ENCODE assay signal across 15 mouse cellular contexts in genomic region chr12:112633686-112634085, GRCm38 (mm10). TPM values are rescaled to one million over a fixed set of nuclear protein-coding genes. Genes with fewer than 3 reads are reported as not detected.
DNase-seq lines count a peak whose midpoint lies in the region; ATAC-seq and TF ChIP-seq lines count a peak whose summit lies in the region.
"Had no signal": no experiment of that assay in that cellular context is flagged by ENCODE, and none has a peak within 500 bp of the region (broad histone marks: within the 10 kb centered on the region; RNA-seq: fewer than 3 reads in every experiment).

No protein-coding gene starts in this region.

- DNase-seq in heart, adult 2 months: no peak
- no peak for DNase-seq in heart, adult 8-10 months (ENCODE audit: low spot score)
- DNase-seq in spleen, postnatal 36 days (ENCODE audit: low spot score in 2 of 2): peak; percentile 51 to 61
- DNase-seq in spleen, adult 12 weeks (ENCODE audit: low spot score): no peak
- peak; percentile 70 for DNase-seq in lung, postnatal 36 days
- no peak for DNase-seq in gastrocnemius, postnatal 10 days
- DNase-seq: cerebellum, adult 9-10 months; layer of hippocampus, adult 9-11 months had no signal

- H3K27me3 ChIP-seq in heart, adult 2 months (ENCODE audit: control insufficient read depth, insufficient read depth, low read length): no peaks in the 10 kb centered on the region
- H3K27me3 ChIP-seq: neural tube, embryonic 13.5 days had no signal

- TF ChIP-seq CTCF in heart, adult 2 months (IDR thresholded peaks at IDR 0.05): 0 out of 2 replicates have a peak, but pooled peaks have one; percentile 7
- no peak for TF ChIP-seq CTCF in bone marrow macrophage, adult 2 months (IDR thresholded peaks at IDR 0.05; ENCODE audit: low read depth, low read length)

- intact Hi-C loops in heart, adult 2 months (cut with DNase I): no loop called here

- no peaks in the 10 kb centered on the region for H3K79me2 ChIP-seq in heart, adult 2 months (replicated peaks; ENCODE audit: control insufficient read depth, insufficient read depth, low read length)

- H3K9ac ChIP-seq in heart, adult 2 months (ENCODE audit: low read depth, low read length): no peak overlapping the region
- H3K9ac ChIP-seq: neural tube, embryonic 13.5 days had no signal

- no peak overlapping the region for H3K4me3 ChIP-seq in heart, adult 2 months
- no peak overlapping the region for H3K4me3 ChIP-seq in bone marrow macrophage, adult 2 months (ENCODE audit: insufficient read depth, low read length)
- H3K4me3 ChIP-seq: embryonic facial prominence, embryonic 10.5 days; heart, embryonic 10.5 days; neural tube, embryonic 13.5 days had no signal

- no peak for TF ChIP-seq EP300 in heart, adult 2 months (IDR thresholded peaks at IDR 0.05; ENCODE audit: insufficient read depth, low read depth, low read length)

- no peak overlapping the region for H3K27ac ChIP-seq in heart, adult 2 months
- peak overlapping the region; percentile 95 for H3K27ac ChIP-seq in bone marrow macrophage, adult 2 months (ENCODE audit: insufficient read depth, low read depth, low read length)
- H3K27ac ChIP-seq: embryonic facial prominence, embryonic 10.5 days; neural tube, embryonic 13.5 days had no signal

- WGBS in heart, adult 2 months: 64% methylated on average over 9 of the region's 9 CpGs

- no peak for TF ChIP-seq POLR2A in heart, adult 2 months (IDR thresholded peaks at IDR 0.05; ENCODE audit: insufficient read depth, low read depth, low read length)
- TF ChIP-seq POLR2A in bone marrow macrophage, adult 2 months (IDR thresholded peaks at IDR 0.05; ENCODE audit: borderline replicate concordance, low read depth, low read length): no peak

- H3K36me3 ChIP-seq in heart, adult 2 months (ENCODE audit: control insufficient read depth, insufficient read depth, low read length): no peaks in the 10 kb centered on the region
- H3K36me3 ChIP-seq: embryonic facial prominence, embryonic 10.5 days; neural tube, embryonic 13.5 days had no signal

- H3K4me1 ChIP-seq in heart, adult 2 months (ENCODE audit: control insufficient read depth, insufficient read depth, low read length): peaks cover 9% of the 10 kb centered on the region
- peaks cover 35% of the 10 kb centered on the region for H3K4me1 ChIP-seq in bone marrow macrophage, adult 2 months (ENCODE audit: control insufficient read depth, insufficient read depth, low read length)

- no peak for ATAC-seq in granulocyte monocyte progenitor cell, adult 5-6 weeks (replicated peaks; ENCODE audit: poor library complexity, severe bottlenecking)
- ATAC-seq: hindbrain, embryonic 16.5 days; midbrain, embryonic 16.5 days had no signal

RNA-seq across cellular contexts. Expression of gene Siva1, which starts 10.8 kb away (rescaled TPM):
- 10 to 100 TPM; 32.0 to 38.7 TPM for total RNA-seq in heart, adult 2 months (2021)
- polyA plus RNA-seq in heart, adult 2 months (2012; rRNA removed): 38.4 and 39.4 TPM in 2 replicates
- 10 to 100 TPM; 28.3 to 35.2 (median 30.0) TPM for total RNA-seq in heart, adult 8-10 months (2022)
- 34.9 and 52.4 TPM in 2 replicates for polyA plus RNA-seq in bone marrow macrophage, adult 2 months (2012; ENCODE audit: insufficient read depth, insufficient read length, missing spikeins)
- total RNA-seq in granulocyte monocyte progenitor cell, adult 5-6 weeks (2014; fragmentation: Nextera tagmentation): 113 and 231 TPM in 2 replicates
- 339 TPM in 2 replicates for total RNA-seq in granulocyte monocyte progenitor cell, adult 5-6 weeks (2017)
- 10 to 100 TPM; 27.2 to 28.1 TPM for total RNA-seq in gastrocnemius, postnatal 10 days (2021)

RNA-seq across cellular contexts. Expression of gene Adssl1, which starts 13.8 kb away (rescaled TPM):
- 100 to 1,000 TPM; 150 to 173 TPM for total RNA-seq in heart, adult 2 months (2021)
- polyA plus RNA-seq in heart, adult 2 months (2012; rRNA removed): 85.2 and 98.2 TPM in 2 replicates
- 100 to 1,000 TPM; 184 to 207 (median 193) TPM for total RNA-seq in heart, adult 8-10 months (2022)
- 33.2 and 38.5 TPM in 2 replicates for polyA plus RNA-seq in bone marrow macrophage, adult 2 months (2012; ENCODE audit: insufficient read depth, insufficient read length, missing spikeins)
- total RNA-seq in granulocyte monocyte progenitor cell, adult 5-6 weeks (2014; fragmentation: Nextera tagmentation): 128 and 139 TPM in 2 replicates
- total RNA-seq in granulocyte monocyte progenitor cell, adult 5-6 weeks (2017): 109 and 122 TPM in 2 replicates
- 100 to 1,000 TPM; 340 to 358 TPM for total RNA-seq in gastrocnemius, postnatal 10 days (2021)

RNA-seq across cellular contexts. Expression of gene Akt1, which starts 41.0 kb away (rescaled TPM):
- 100 to 1,000 TPM; 189 to 207 TPM for total RNA-seq in heart, adult 2 months (2021)
- 148 and 149 TPM in 2 replicates for polyA plus RNA-seq in heart, adult 2 months (2012; rRNA removed)
- total RNA-seq in heart, adult 8-10 months (2022): 100 to 1,000 TPM; 161 to 195 (median 179) TPM
- polyA plus RNA-seq in bone marrow macrophage, adult 2 months (2012; ENCODE audit: insufficient read depth, insufficient read length, missing spikeins): 169 and 176 TPM in 2 replicates
- total RNA-seq in granulocyte monocyte progenitor cell, adult 5-6 weeks (2014; fragmentation: Nextera tagmentation): 118 and 134 TPM in 2 replicates
- 73.9 and 101 TPM in 2 replicates for total RNA-seq in granulocyte monocyte progenitor cell, adult 5-6 weeks (2017)
- 100 to 1,000 TPM; 133 to 142 TPM for total RNA-seq in gastrocnemius, postnatal 10 days (2021)

RNA-seq across cellular contexts. Expression of gene Zbtb42, which starts 44.9 kb away (rescaled TPM):
- 1 to 10 TPM; 4.4 to 5.9 TPM for total RNA-seq in heart, adult 2 months (2021)
- 9.5 and 13.6 TPM in 2 replicates for polyA plus RNA-seq in heart, adult 2 months (2012; rRNA removed)
- total RNA-seq in heart, adult 8-10 months (2022): 1 to 10 TPM; 4.0 to 5.5 (median 4.9) TPM
- 9.2 and 10.1 TPM in 2 replicates for polyA plus RNA-seq in bone marrow macrophage, adult 2 months (2012; ENCODE audit: insufficient read depth, insufficient read length, missing spikeins)
- total RNA-seq in granulocyte monocyte progenitor cell, adult 5-6 weeks (2014; fragmentation: Nextera tagmentation): 1.0 and 5.4 TPM in 2 replicates
- total RNA-seq in granulocyte monocyte progenitor cell, adult 5-6 weeks (2017): 0.82 and 1.3 TPM in 2 replicates
- 1 to 10 TPM; 1.8 to 2.1 TPM for total RNA-seq in gastrocnemius, postnatal 10 days (2021)

RNA-seq across cellular contexts. Expression of gene Inf2, which starts 45.1 kb away (rescaled TPM):
- total RNA-seq in heart, adult 2 months (2021): 10 to 100 TPM; 15.0 to 17.3 TPM
- 11.7 and 12.7 TPM in 2 replicates for polyA plus RNA-seq in heart, adult 2 months (2012; rRNA removed)
- 10 to 100 TPM; 14.7 to 19.5 (median 17.7) TPM for total RNA-seq in heart, adult 8-10 months (2022)
- polyA plus RNA-seq in bone marrow macrophage, adult 2 months (2012; ENCODE audit: insufficient read depth, insufficient read length, missing spikeins): 28.0 and 30.8 TPM in 2 replicates
- 18.1 and 23.3 TPM in 2 replicates for total RNA-seq in granulocyte monocyte progenitor cell, adult 5-6 weeks (2014; fragmentation: Nextera tagmentation)
- total RNA-seq in granulocyte monocyte progenitor cell, adult 5-6 weeks (2017): 3.6 and 7.8 TPM in 2 replicates
- total RNA-seq in gastrocnemius, postnatal 10 days (2021): 10 to 100 TPM; 16.8 to 22.5 TPM

Comparison
In these comparisons a context has a peak if more than half of its experiments do, and no peak if none do; other contexts are left out.
1. DNase-seq: peak in spleen, postnatal 36 days (2 of 2) and lung, postnatal 36 days (single experiment); none in heart, adult 2 months (0 of 2), heart, adult 8-10 months (single experiment), spleen, adult 12 weeks (single experiment) and gastrocnemius, postnatal 10 days (single experiment).